Mouse (Mus musculus) midbrain, embryonic 13.5 days (tissue): Measurements from ENCODE around the gene Apip. TPM values are rescaled to one million over a fixed set of nuclear protein-coding genes. Genes with fewer than 3 reads are reported as not detected.

ENCODE experiments used
- ATAC-seq: fragments of 200-750 bp; cut with Nextera tagmentation; 2 replicates; pipeline ENCODE4 v1.8.0; 2017; ENCODE audit warnings: mild to moderate bottlenecking, moderate TSS enrichment, moderate library complexity
- H3K27ac ChIP-seq: fragments of 300-500 bp; sonication (generic); 2 replicates; pipeline ENCODE4 v1.5.1; 2015; ENCODE audit warnings: inconsistent platforms, mild to moderate bottlenecking, moderate library complexity
- H3K27me3 ChIP-seq: fragments of 300-500 bp; sonication (generic); 2 replicates; pipeline ENCODE4 v1.6.1; 2015; ENCODE audit warnings: mild to moderate bottlenecking, inconsistent platforms
- H3K36me3 ChIP-seq: fragments of 300-500 bp; sonication (generic); 2 replicates; pipeline ENCODE4 v1.6.1; 2015; ENCODE audit warnings: mild to moderate bottlenecking, inconsistent platforms
- H3K4me1 ChIP-seq: fragments of 300-500 bp; sonication (generic); replicated peaks from 2 replicates; pipeline ENCODE4 v1.6.1; 2015; ENCODE audit warnings: inconsistent platforms
- H3K4me2 ChIP-seq: fragments of 300-500 bp; sonication (generic); replicated peaks from 2 replicates; pipeline ENCODE4 v1.6.1; 2015; ENCODE audit warnings: moderate library complexity, mild to moderate bottlenecking, inconsistent platforms
- H3K4me3 ChIP-seq: fragments of 300-500 bp; sonication (generic); replicated peaks from 2 replicates; pipeline ENCODE4 v1.5.1; 2015; ENCODE audit warnings: mild to moderate bottlenecking, inconsistent platforms
- H3K9ac ChIP-seq: fragments of 300-500 bp; sonication (generic); replicated peaks from 2 replicates; pipeline ENCODE4 v1.6.1; 2015; ENCODE audit warnings: mild to moderate bottlenecking, inconsistent platforms
- H3K9me3 ChIP-seq: fragments of 300-500 bp; sonication (generic); 2 replicates; pipeline ENCODE4 v1.6.1; 2016; ENCODE audit warnings: mild to moderate bottlenecking, inconsistent platforms
- WGBS: fragments of 180-500 bp; shearing (Covaris S2); methylation state at CpG from one replicate; pipeline ENCODE4 v1.1.7; 2015; 5-methylcytosine and 5-hydroxymethylcytosine counted together
- polyA plus RNA-seq: library from polyadenylated mRNA; unstranded; fragments of >200 nt; fragmentation: Nextera tagmentation; extraction: Ambion mirVana; gene quantifications from 2 replicates; pipeline ENCODE4 v1.2.1, GENCODE M21; 2015

Apip gene
- polyA plus RNA-seq = 45.2 and 48.3 TPM in 2 replicates

DNA sequence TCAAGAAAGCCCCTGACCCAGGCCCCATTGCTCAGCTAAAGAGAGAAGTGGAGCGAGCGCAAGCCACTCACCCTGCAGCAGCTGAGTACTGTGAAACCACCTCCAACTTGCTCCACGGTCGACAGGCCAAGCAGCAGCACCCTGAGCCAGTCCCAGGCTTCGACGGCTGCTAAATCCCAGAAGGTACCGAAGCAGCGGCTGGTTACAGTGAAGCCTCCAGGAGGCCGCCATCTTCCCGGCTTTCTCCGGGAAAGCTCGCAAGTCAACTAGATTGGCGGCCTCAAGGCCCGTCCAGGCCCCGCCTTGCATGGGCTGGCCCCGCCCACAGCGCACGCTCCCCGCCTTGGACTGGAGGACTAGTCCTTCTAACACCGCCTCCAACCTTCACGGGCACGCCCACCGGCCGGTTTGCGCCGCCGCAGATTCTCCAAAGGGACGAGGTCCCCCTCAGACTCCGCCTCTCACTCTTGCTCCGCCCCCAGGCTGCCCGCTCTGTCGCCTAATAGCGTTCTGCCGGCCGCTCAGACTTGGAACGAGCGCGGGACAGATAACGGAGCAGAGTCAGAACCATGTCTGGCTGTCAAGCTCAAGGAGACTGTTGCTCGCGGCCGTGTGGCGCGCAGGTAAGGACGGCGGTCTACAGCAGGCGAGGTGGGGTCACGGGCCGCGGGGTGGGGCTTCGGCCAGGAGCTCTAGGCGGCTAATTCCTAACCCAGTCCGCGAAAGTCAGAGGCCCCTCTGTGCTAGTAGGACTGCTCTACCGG lies at the start of gene Apip, which contains the start of gene Pdhx:
Gene Apip (plus strand): TSS at position 457 of the 764 bp plus-strand sequence.
Gene Pdhx (minus strand): TSS at position 295 of the 764 bp plus-strand sequence.
- ATAC-seq = peak; percentile 100
- peak within 1 kb of the TSS; percentile 68 for H3K4me2 ChIP-seq
- under 1% methylated on average over 55 of the region's 55 CpGs for WGBS
- H3K9me3 ChIP-seq = no peaks in the 10 kb centered on the region
- peaks cover 32% of the 10 kb centered on the region for H3K4me1 ChIP-seq
- H3K9ac ChIP-seq = peak within 1 kb of the TSS; percentile 86
- no peaks in the 10 kb centered on the region for H3K27me3 ChIP-seq
- peaks cover 4% of the 10 kb centered on the region; the same call in 1 of the 2 replicates for H3K36me3 ChIP-seq
- peak within 1 kb of the TSS; percentile 80 for H3K27ac ChIP-seq
- H3K4me3 ChIP-seq = peak within 1 kb of the TSS; percentile 85

GRCm38 (mm10) chr2:103037831-103038230 lies 35.6 kb upstream of the Apip start:
- WGBS = 78% methylated on average over 4 of the region's 4 CpGs
- peaks cover 36% of the 10 kb centered on the region for H3K36me3 ChIP-seq
- no peak overlapping the region for H3K27ac ChIP-seq
- no peak overlapping the region for H3K4me3 ChIP-seq
- no peaks in the 10 kb centered on the region for H3K4me1 ChIP-seq
- no peaks in the 10 kb centered on the region for H3K27me3 ChIP-seq
- no peak overlapping the region for H3K4me2 ChIP-seq
- no peak overlapping the region for H3K9ac ChIP-seq
- no peaks in the 10 kb centered on the region for H3K9me3 ChIP-seq
- ATAC-seq = no peak

DNA sequence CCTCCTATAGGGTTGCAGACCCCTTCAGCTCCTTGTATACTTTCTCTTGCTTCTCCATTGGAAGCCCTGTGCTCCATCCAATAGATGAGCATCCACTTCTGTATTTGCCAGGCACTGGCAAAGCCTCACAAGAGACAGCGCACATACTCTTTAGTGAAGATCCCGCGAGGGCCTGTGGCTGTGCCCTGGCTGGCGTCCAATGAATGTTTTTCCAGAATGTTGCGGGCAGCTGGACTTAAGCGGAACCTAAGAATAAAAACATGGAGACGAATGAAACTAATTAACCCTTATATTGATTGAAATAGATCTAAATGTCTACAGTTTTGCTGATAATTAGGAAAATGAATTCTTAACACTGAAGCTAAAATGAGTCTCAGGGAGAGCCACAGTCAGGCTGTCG lies 32.6 kb upstream of the Apip start:
- ATAC-seq = no peak
- no peaks in the 10 kb centered on the region for H3K4me1 ChIP-seq
- H3K4me3 ChIP-seq = no peak overlapping the region
- no peak overlapping the region for H3K27ac ChIP-seq
- H3K9ac ChIP-seq = no peak overlapping the region
- WGBS = 78% methylated on average over 8 of the region's 8 CpGs
- H3K36me3 ChIP-seq = peaks cover 25% of the 10 kb centered on the region
- no peaks in the 10 kb centered on the region for H3K9me3 ChIP-seq
- no peaks in the 10 kb centered on the region for H3K27me3 ChIP-seq
- no peak overlapping the region for H3K4me2 ChIP-seq

GRCm38 (mm10) chr2:103045286-103045685 lies 28.2 kb upstream of the Apip start:
- ATAC-seq = no peak
- H3K9ac ChIP-seq = no peak overlapping the region
- no peak overlapping the region for H3K4me3 ChIP-seq
- WGBS = 77% methylated on average over 2 of the region's 2 CpGs
- H3K4me1 ChIP-seq = no peaks in the 10 kb centered on the region; the same call in 1 of the 2 replicates
- no peak overlapping the region for H3K4me2 ChIP-seq
- H3K27ac ChIP-seq = no peak overlapping the region
- peaks cover 17% of the 10 kb centered on the region for H3K36me3 ChIP-seq
- no peaks in the 10 kb centered on the region for H3K27me3 ChIP-seq
- H3K9me3 ChIP-seq = no peaks in the 10 kb centered on the region

- WGBS = 86% methylated on average over 19 of the region's 19 CpGs
- Histone ChIP-seq H3K4me1 (no peaks in the 10 kb centered on the region; the same call in 1 of the 2 replicates), H3K27me3 (no peaks in the 10 kb centered on the region), H3K27ac (no peak overlapping the region), H3K4me2 (no peak overlapping the region), H3K9me3 (no peaks in the 10 kb centered on the region), H3K4me3 (no peak overlapping the region), H3K36me3 (peaks cover 6% of the 10 kb centered on the region; the same call in 1 of the 2 replicates), H3K9ac (no peak overlapping the region)
- no peak for ATAC-seq
Measured at GRCm38 (mm10) chr2:103051937-103052893, 21.3 kb upstream of the Apip start.

DNA sequence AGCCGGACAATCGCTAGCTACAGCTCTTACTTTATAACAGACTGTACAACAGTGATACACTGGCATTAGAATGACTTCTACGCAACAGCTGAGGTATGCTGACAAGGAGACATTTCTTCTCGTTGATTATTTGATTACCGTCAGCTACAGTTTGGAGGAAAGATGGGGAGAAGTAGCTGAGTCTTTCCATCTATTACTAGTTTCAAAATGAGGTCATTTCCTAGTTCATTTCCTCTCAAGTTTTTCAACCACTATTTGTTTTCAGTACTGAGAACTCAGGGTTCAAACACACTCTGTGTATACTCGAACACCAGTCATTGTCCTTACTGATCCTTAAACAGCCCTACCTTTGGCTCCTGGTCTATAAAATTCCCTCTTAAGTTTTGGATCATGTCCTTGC lies 17.7 kb upstream of the Apip start:
- H3K4me3 ChIP-seq = no peak overlapping the region
- 96% methylated on average over 6 of the region's 6 CpGs for WGBS
- H3K27ac ChIP-seq = no peak overlapping the region
- no peak overlapping the region for H3K9ac ChIP-seq
- H3K9me3 ChIP-seq = no peaks in the 10 kb centered on the region
- H3K4me1 ChIP-seq = no peaks in the 10 kb centered on the region
- H3K27me3 ChIP-seq = no peaks in the 10 kb centered on the region
- H3K4me2 ChIP-seq = no peak overlapping the region
- no peak for ATAC-seq
- H3K36me3 ChIP-seq = peaks cover 6% of the 10 kb centered on the region; the same call in 1 of the 2 replicates

DNA sequence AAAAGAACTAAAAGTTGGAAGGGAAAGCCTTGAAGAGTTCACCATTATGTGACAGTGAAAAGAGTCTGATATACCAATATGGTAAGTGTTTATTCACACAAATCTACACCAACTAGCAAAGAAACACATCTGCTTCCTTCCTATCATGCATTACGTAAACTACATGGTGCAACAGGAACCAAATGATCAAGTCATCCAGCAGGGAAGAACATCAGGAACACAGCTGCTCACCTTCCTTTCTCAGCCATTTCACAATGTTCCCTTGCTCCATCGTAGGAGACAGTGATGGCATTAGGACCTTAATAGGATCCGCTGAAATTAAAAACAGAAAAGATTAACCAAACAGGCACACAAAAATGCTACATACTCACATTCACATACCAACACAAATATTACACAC lies 15.2 kb upstream of the Apip start:
- WGBS = 91% methylated on average over 3 of the region's 3 CpGs

GRCm38 (mm10) chr2:103062865-103063264 lies 10.6 kb upstream of the Apip start:
- 34% methylated on average over 3 of the region's 3 CpGs for WGBS
- ATAC-seq = peak; percentile 75; the same call in 1 of the 2 replicates
- H3K9ac ChIP-seq = 0 out of 2 replicates have a peak overlapping the region, but pooled peaks have one; percentile 14

More for the DNA sequence above, 15.2 kb upstream of the Apip start:
- no peaks in the 10 kb centered on the region for H3K27me3 ChIP-seq
- H3K9ac ChIP-seq = no peak overlapping the region
- H3K9me3 ChIP-seq = no peaks in the 10 kb centered on the region
- no peak overlapping the region for H3K4me2 ChIP-seq
- H3K27ac ChIP-seq = no peak overlapping the region
- H3K36me3 ChIP-seq = peaks cover 6% of the 10 kb centered on the region; the same call in 1 of the 2 replicates
- peaks cover 5% of the 10 kb centered on the region for H3K4me1 ChIP-seq
- no peak overlapping the region for H3K4me3 ChIP-seq
- no peak for ATAC-seq

GRCm38 (mm10) chr2:103066683-103067551 lies 6.6 kb upstream of the Apip start:
- no peaks in the 10 kb centered on the region for H3K27me3 ChIP-seq
- H3K27ac ChIP-seq = no peak overlapping the region
- H3K4me1 ChIP-seq = peaks cover 24% of the 10 kb centered on the region
- H3K4me2 ChIP-seq = no peak overlapping the region
- no peaks in the 10 kb centered on the region for H3K9me3 ChIP-seq
- H3K36me3 ChIP-seq = no peaks in the 10 kb centered on the region
- WGBS = 86% methylated on average over 8 of the region's 8 CpGs
- H3K9ac ChIP-seq = no peak overlapping the region
- no peak overlapping the region for H3K4me3 ChIP-seq
- no peak for ATAC-seq

More at GRCm38 (mm10) chr2:103062865-103063264, 10.6 kb upstream of the Apip start:
- H3K4me2 ChIP-seq = no peak overlapping the region
- H3K4me1 ChIP-seq = peaks cover 12% of the 10 kb centered on the region
- H3K36me3 ChIP-seq = no peaks in the 10 kb centered on the region
- peak overlapping the region; percentile 35; the same call in 1 of the 2 replicates for H3K27ac ChIP-seq
- no peaks in the 10 kb centered on the region for H3K9me3 ChIP-seq
- H3K27me3 ChIP-seq = no peaks in the 10 kb centered on the region
- no peak overlapping the region for H3K4me3 ChIP-seq

- Histone ChIP-seq H3K36me3 (no peaks in the 10 kb centered on the region), H3K9me3 (no peaks in the 10 kb centered on the region), H3K4me1 (peaks cover 31% of the 10 kb centered on the region), H3K4me2 (no peak overlapping the region), H3K27me3 (no peaks in the 10 kb centered on the region), H3K9ac (no peak overlapping the region), H3K4me3 (no peak overlapping the region), H3K27ac (no peak overlapping the region)
- ATAC-seq = no peak
- 96% methylated on average over 2 of the region's 2 CpGs for WGBS
Measured at GRCm38 (mm10) chr2:103067552-103068207, 5.8 kb upstream of the Apip start.

- no peak for ATAC-seq
- Histone ChIP-seq H3K4me3 (no peak overlapping the region), H3K9ac (no peak overlapping the region), H3K4me1 (peaks cover 27% of the 10 kb centered on the region), H3K27ac (no peak overlapping the region), H3K27me3 (no peaks in the 10 kb centered on the region), H3K9me3 (no peaks in the 10 kb centered on the region), H3K4me2 (no peak overlapping the region), H3K36me3 (no peaks in the 10 kb centered on the region)
- WGBS = 100% methylated on average over 1 of the region's 1 CpGs
Measured at GRCm38 (mm10) chr2:103068602-103069001, 4.9 kb upstream of the Apip start.
